Mouse (Mus musculus): ENCODE measurements at regions not wholly inside any gene's neighbourhood (a gene's known extent, or its start where the extent isn't known, plus 50 kb on each side); places are given as distances from the start of the nearest gene placed in this dataset.

- peak; percentile 84 for TF ChIP-seq CTCF (IDR thresholded peaks at IDR 0.05; ENCODE audit: low read depth)
- Histone ChIP-seq H3K36me3 (ENCODE audit: control insufficient read depth, insufficient read depth) (no peaks in the 10 kb centered on the region), H3K27ac (ENCODE audit: low read depth, low read length) (no peak overlapping the region), H3K9ac (ENCODE audit: low read depth, low read length) (no peak overlapping the region), H3K4me3 (ENCODE audit: low read depth, low read length) (no peak overlapping the region), H3K27me3 (replicated peaks; ENCODE audit: control insufficient read depth, insufficient read depth, low read length) (no peaks in the 10 kb centered on the region), H3K4me1 (replicated peaks; ENCODE audit: control insufficient read depth, insufficient read depth, low read length) (0 out of 2 replicates have a peak, but pooled peaks cover 5% of the 10 kb centered on the region), H3K9me3 (ENCODE audit: control insufficient read depth) (no peaks in the 10 kb centered on the region), H3K4me2 (replicated peaks; ENCODE audit: low read depth) (no peak overlapping the region)
- WGBS = 52% methylated on average over 8 of the region's 8 CpGs
- ATAC-seq = peak; percentile 20; the same call in 1 of the 2 replicates
These were observed 63.7 kb upstream of the Ctla4 start for GRCm38 (mm10) chr1:60823006-60823665.

DNA sequence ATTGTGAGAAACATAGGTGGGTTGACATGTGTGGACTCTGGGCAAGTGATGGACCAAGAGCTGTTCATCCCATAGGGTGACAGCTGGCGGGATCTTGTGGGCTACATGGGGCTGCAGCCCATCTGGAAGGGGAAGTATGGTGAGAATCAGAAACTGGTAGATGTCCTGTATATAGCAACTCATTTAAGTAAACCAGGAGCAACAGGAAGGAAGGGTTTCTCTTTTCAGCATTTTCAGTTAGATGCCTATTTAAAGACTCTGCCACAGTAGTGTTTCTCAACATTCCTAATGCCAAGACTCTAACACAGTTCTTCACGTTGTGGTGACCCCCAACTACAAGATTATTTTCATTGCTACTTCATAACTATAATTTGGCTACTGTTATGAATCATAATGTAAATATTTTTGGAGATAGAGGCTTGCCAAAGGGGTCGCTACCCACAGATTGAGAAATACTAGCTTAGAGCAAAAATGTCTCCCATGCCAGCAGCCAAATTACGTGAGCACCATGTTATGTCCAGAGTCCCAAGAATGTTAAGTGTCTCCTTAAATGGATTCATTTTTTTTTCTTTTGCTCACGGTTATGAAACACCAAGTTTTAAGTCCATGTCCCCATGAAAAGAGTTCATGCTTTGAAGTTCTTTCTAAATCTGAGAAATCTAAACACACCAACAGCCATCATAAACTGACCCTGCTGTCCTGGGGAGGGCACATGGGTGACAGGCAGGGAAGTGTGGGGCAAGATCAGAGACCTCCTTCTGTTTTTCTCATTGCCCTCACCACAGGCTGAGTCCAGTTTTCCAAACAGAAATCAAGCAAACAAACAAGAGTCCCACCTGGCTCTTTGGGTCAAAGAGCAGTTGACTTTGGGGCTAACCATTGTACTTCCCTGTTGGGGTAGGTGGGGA, 62.3 kb upstream of the Ctla4 start:
- Histone ChIP-seq H3K27me3 (replicated peaks; ENCODE audit: control insufficient read depth, insufficient read depth, low read length) (no peaks in the 10 kb centered on the region), H3K4me3 (ENCODE audit: low read depth, low read length) (no peak overlapping the region), H3K36me3 (ENCODE audit: control insufficient read depth, insufficient read depth) (no peaks in the 10 kb centered on the region), H3K9me3 (ENCODE audit: control insufficient read depth) (no peaks in the 10 kb centered on the region), H3K27ac (ENCODE audit: low read depth, low read length) (no peak overlapping the region; the same call in 1 of the 2 replicates), H3K4me1 (replicated peaks; ENCODE audit: control insufficient read depth, insufficient read depth, low read length) (0 out of 2 replicates have a peak, but pooled peaks cover 5% of the 10 kb centered on the region), H3K4me2 (replicated peaks; ENCODE audit: low read depth) (no peak overlapping the region), H3K9ac (ENCODE audit: low read depth, low read length) (no peak overlapping the region)
- no peak for ATAC-seq
- TF ChIP-seq CTCF (IDR thresholded peaks at IDR 0.05; ENCODE audit: low read depth) = no peak
- WGBS = 65% methylated on average over 5 of the region's 5 CpGs

- no peaks in the 10 kb centered on the region for H3K36me3 ChIP-seq (ENCODE audit: control insufficient read depth, insufficient read depth)
- H3K4me1 ChIP-seq (replicated peaks; ENCODE audit: control insufficient read depth, insufficient read depth, low read length) = 0 out of 2 replicates have a peak, but pooled peaks cover 5% of the 10 kb centered on the region
- no peak for TF ChIP-seq CTCF (IDR thresholded peaks at IDR 0.05; ENCODE audit: low read depth)
- 45% methylated on average over 9 of the region's 9 CpGs for WGBS
- no peak for ATAC-seq
- H3K9ac ChIP-seq (ENCODE audit: low read depth, low read length) = no peak overlapping the region
- no peak overlapping the region for H3K4me3 ChIP-seq (ENCODE audit: low read depth, low read length)
- H3K4me2 ChIP-seq (replicated peaks; ENCODE audit: low read depth) = no peak overlapping the region
- H3K27me3 ChIP-seq (replicated peaks; ENCODE audit: control insufficient read depth, insufficient read depth, low read length) = no peaks in the 10 kb centered on the region
- H3K9me3 ChIP-seq (ENCODE audit: control insufficient read depth) = no peaks in the 10 kb centered on the region
- H3K27ac ChIP-seq (ENCODE audit: low read depth, low read length) = no peak overlapping the region
These were observed 61.3 kb upstream of the Ctla4 start for GRCm38 (mm10) chr1:60825256-60826186.

- no peak for TF ChIP-seq CTCF (IDR thresholded peaks at IDR 0.05; ENCODE audit: low read depth)
- H3K4me3 ChIP-seq (ENCODE audit: low read depth, low read length) = no peak overlapping the region
- no peaks in the 10 kb centered on the region for H3K9me3 ChIP-seq (ENCODE audit: control insufficient read depth)
- H3K27me3 ChIP-seq (replicated peaks; ENCODE audit: control insufficient read depth, insufficient read depth, low read length) = no peaks in the 10 kb centered on the region
- H3K4me1 ChIP-seq (replicated peaks; ENCODE audit: control insufficient read depth, insufficient read depth, low read length) = 0 out of 2 replicates have a peak, but pooled peaks cover 5% of the 10 kb centered on the region
- H3K27ac ChIP-seq (ENCODE audit: low read depth, low read length) = peak overlapping the region; percentile 83; the same call in 1 of the 2 replicates
- H3K36me3 ChIP-seq (ENCODE audit: control insufficient read depth, insufficient read depth) = no peaks in the 10 kb centered on the region
- ATAC-seq = peak; percentile 93
- no peak overlapping the region for H3K4me2 ChIP-seq (replicated peaks; ENCODE audit: low read depth)
- no peak overlapping the region for H3K9ac ChIP-seq (ENCODE audit: low read depth, low read length)
These were observed 59.8 kb upstream of the Ctla4 start for GRCm38 (mm10) chr1:60826981-60827380.

DNA sequence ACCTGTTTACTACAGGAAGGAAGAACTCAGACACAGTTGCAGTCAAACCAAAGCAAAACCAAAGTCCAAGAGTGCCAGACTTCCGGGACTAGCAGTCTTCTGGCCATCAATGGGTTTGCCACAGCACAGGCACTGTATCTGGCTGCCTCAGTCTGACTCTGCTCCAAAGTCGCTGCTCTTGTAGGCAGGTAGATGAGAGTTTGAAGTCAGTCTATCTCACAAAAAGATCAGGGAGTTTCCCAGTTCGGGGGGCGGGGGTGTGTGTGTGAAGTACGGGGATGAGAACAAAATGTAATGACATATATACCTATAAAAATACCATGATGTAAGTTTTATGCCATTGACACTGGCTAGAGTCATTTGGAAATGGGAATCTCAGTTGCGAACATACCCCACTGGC, 58.6 kb upstream of the Ctla4 start:
- Histone ChIP-seq H3K9ac (ENCODE audit: low read depth, low read length) (no peak overlapping the region), H3K36me3 (ENCODE audit: control insufficient read depth, insufficient read depth) (no peaks in the 10 kb centered on the region), H3K27me3 (replicated peaks; ENCODE audit: control insufficient read depth, insufficient read depth, low read length) (no peaks in the 10 kb centered on the region), H3K27ac (ENCODE audit: low read depth, low read length) (peak overlapping the region; percentile 83; the same call in 1 of the 2 replicates), H3K4me1 (replicated peaks; ENCODE audit: control insufficient read depth, insufficient read depth, low read length) (0 out of 2 replicates have a peak, but pooled peaks cover 9% of the 10 kb centered on the region), H3K4me2 (replicated peaks; ENCODE audit: low read depth) (no peak overlapping the region), H3K4me3 (ENCODE audit: low read depth, low read length) (no peak overlapping the region), H3K9me3 (ENCODE audit: control insufficient read depth) (no peaks in the 10 kb centered on the region)
- no peak for TF ChIP-seq CTCF (IDR thresholded peaks at IDR 0.05; ENCODE audit: low read depth)
- WGBS = 86% methylated on average over 6 of the region's 6 CpGs
- ATAC-seq = no peak
